Mouse (Mus musculus) bone marrow, adult 2 months (tissue): ENCODE measurements around the gene Olfr1054. TPM values are rescaled to one million over a fixed set of nuclear protein-coding genes. Genes with fewer than 3 reads are reported as not detected.
"Not testable (repeated sequence)": the region's sequence is repeated elsewhere in the genome, so short reads cannot be mapped to it uniquely, and the experiment has no call there.

ENCODE experiments used
- H3K27ac ChIP-seq: fragments of 200-500 bp; 2 replicates; pipeline ENCODE4 v1.5.1; 2012; ENCODE audit warnings: low read depth, mild to moderate bottlenecking, control low read depth, inconsistent platforms, low read length; ENCODE audit not compliant: control insufficient read depth, poor library complexity, insufficient read depth
- H3K4me1 ChIP-seq: fragments of 200-500 bp; 2 replicates; pipeline ENCODE4 v1.6.1; 2011; ENCODE audit warnings: low read length; ENCODE audit not compliant: control insufficient read depth, insufficient read depth
- H3K4me3 ChIP-seq: fragments of 200-500 bp; replicated peaks from 2 replicates; pipeline ENCODE3; 2011; ENCODE audit warnings: mild to moderate bottlenecking, low read depth, low read length, control low read depth; ENCODE audit not compliant: control insufficient read depth
- CTCF ChIP-seq: fragments of 200-500 bp; IDR thresholded peaks from 2 replicates; pipeline ENCODE4 v1.5.1; 2011; ENCODE audit warnings: low read length, control low read depth; ENCODE audit not compliant: control insufficient read depth, insufficient read depth
- POLR2A ChIP-seq: fragments of 200-500 bp; IDR thresholded peaks from 2 replicates; pipeline ENCODE4 v1.6.1; 2011; ENCODE audit warnings: low read depth, mild to moderate bottlenecking, control low read depth, low read length, borderline replicate concordance; ENCODE audit not compliant: control insufficient read depth
- WGBS: fragments of 180-500 bp; shearing (Covaris S2); methylation state at CpG from one replicate; pipeline ENCODE4 v1.1.7; 2018; 5-methylcytosine and 5-hydroxymethylcytosine counted together
- polyA plus RNA-seq: library from polyadenylated mRNA; stranded (reverse); fragments of >200 nt; gene quantifications from 2 replicates; pipeline ENCODE4 v1.2.4, GENCODE M21; 2011; ENCODE audit warnings: low replicate concordance; ENCODE audit not compliant: missing spikeins, insufficient read depth, insufficient read length

The Olfr1054 gene
- polyA plus RNA-seq: not detected in 2 replicates

DNA sequence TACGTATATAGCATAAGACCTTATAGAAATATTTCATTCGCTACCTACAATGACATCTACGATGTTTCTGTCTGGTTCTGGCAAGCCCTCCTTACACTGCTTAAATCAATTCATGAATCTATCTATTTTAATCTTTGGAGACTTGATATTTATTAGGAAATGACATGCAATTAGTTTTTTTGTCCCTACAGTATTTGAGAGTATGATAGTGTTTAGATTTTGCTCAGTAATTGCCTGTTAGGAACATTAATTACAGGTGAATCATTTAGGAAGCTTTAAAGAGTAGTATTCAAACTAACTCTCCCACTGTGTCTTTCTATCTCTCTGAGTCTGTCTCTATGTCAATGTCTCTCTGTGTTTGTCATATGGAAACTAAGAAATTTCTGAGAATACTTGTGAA is at the start of gene Olfr1054:
Olfr1054 (minus strand) TSS at position 101 of the 400 bp plus-strand sequence.
- Histone ChIP-seq H3K4me3 (no peak within 1 kb of the TSS), H3K27ac (no peak within 1 kb of the TSS), H3K4me1 (no peaks in the 10 kb centered on the region)
- TF ChIP-seq CTCF: no peak
- no peak for TF ChIP-seq POLR2A
- 80% methylated on average over 3 of the region's 3 CpGs for WGBS

GRCm38 (mm10) chr2:86378293-86378692 is 43.1 kb upstream of the Olfr1054 start, which contains the start of gene Olfr1057:
Olfr1057 (minus strand) TSS chr2:86378393.
- H3K4me3 ChIP-seq: no peak within 1 kb of the TSS
- H3K4me1 ChIP-seq: no peaks in the 10 kb centered on the region
- TF ChIP-seq CTCF (no peak), POLR2A (no peak)
- no peak within 1 kb of the TSS for H3K27ac ChIP-seq

GRCm38 (mm10) chr2:86366342-86366741 is 31.1 kb upstream of the Olfr1054 start:
- H3K4me1 ChIP-seq, H3K4me3 ChIP-seq, H3K27ac ChIP-seq: not testable (repeated sequence)
- no CpG with 5 or more reads among the region's 6 CpGs for WGBS

DNA sequence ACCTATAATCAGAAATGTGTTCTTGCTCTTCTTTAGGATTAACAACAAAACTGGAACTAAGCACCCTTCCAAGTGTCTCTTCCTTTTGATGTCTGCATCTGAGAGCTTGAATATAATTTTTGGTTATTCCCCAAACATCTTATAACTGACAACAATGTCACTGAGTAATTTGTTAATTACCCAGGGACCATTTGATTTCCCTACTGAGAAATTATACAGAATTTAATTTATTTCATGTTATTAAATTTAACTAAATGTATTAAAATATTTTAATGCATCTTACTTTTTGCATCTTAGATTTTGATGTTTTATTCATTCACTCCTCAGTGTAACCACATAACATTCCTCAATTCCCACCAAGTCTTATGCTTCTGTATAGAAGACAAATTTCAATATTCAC is 27.1 kb upstream of the Olfr1054 start, which contains the start of gene Olfr1056:
Olfr1056 (minus strand) TSS at position 101 of the 400 bp plus-strand sequence.
- no peak within 1 kb of the TSS for H3K4me3 ChIP-seq
- H3K27ac ChIP-seq: no peak within 1 kb of the TSS
- no peak for TF ChIP-seq CTCF
- no peak for TF ChIP-seq POLR2A
- H3K4me1 ChIP-seq: no peaks in the 10 kb centered on the region

GRCm38 (mm10) chr2:86351751-86352150 is 16.5 kb upstream of the Olfr1054 start:
- not testable (repeated sequence) for H3K4me3 ChIP-seq, H3K4me1 ChIP-seq, H3K27ac ChIP-seq
- WGBS: 61% methylated on average over 1 of the region's 1 CpGs

GRCm38 (mm10) chr2:86350184-86350583 is 15.0 kb upstream of the Olfr1054 start, which contains the start of gene Olfr1055:
Olfr1055 (minus strand) TSS chr2:86350284.
- Histone ChIP-seq H3K4me3 (no peak within 1 kb of the TSS), H3K4me1 (no peaks in the 10 kb centered on the region), H3K27ac (no peak within 1 kb of the TSS)
- WGBS: 85% methylated on average over 5 of the region's 5 CpGs
- TF ChIP-seq CTCF (no peak), POLR2A (no peak)

- Histone ChIP-seq H3K4me3 (no peak within 1 kb of the TSS), H3K4me1 (no peaks in the 10 kb centered on the region), H3K27ac (no peak within 1 kb of the TSS)
- TF ChIP-seq CTCF (no peak), POLR2A (no peak)
- 57% methylated on average over 3 of the region's 3 CpGs for WGBS
Measured at GRCm38 (mm10) chr2:86315184-86315583, 20.0 kb downstream of the Olfr1054 start, which contains the start of gene Olfr1053. Olfr1053 (minus strand) TSS chr2:86315284.

GRCm38 (mm10) chr2:86292155-86292554 is 43.1 kb downstream of the Olfr1054 start, which contains the start of gene Olfr1052:
Olfr1052 (plus strand) TSS chr2:86292455.
- no peak for TF ChIP-seq POLR2A
- no peak for TF ChIP-seq CTCF
- Histone ChIP-seq H3K4me3 (no peak within 1 kb of the TSS), H3K27ac (no peak within 1 kb of the TSS), H3K4me1 (no peaks in the 10 kb centered on the region)

Other genes starting within 250 kb of the Olfr1054 start
- gene Olfr1037, start 248.0 kb downstream of the Olfr1054 start, polyA plus RNA-seq: not detected in 2 replicates
- not detected in 2 replicates for gene Olfr1039, start 199.5 kb downstream of the Olfr1054 start, polyA plus RNA-seq
- not detected in 2 replicates for gene Olfr1040, start 188.7 kb downstream of the Olfr1054 start, polyA plus RNA-seq
- gene Olfr1042, start 173.6 kb downstream of the Olfr1054 start, polyA plus RNA-seq: not detected in 2 replicates
- gene Olfr1043, start 167.9 kb downstream of the Olfr1054 start, polyA plus RNA-seq: not detected in 2 replicates
- gene Olfr1044, start 157.6 kb downstream of the Olfr1054 start, polyA plus RNA-seq: not detected in 2 replicates
- not detected in 2 replicates for gene Olfr52, start 149.8 kb downstream of the Olfr1054 start, polyA plus RNA-seq
- not detected in 2 replicates for gene Olfr1045, start 132.4 kb downstream of the Olfr1054 start, polyA plus RNA-seq
- gene Olfr1046, start 116.1 kb downstream of the Olfr1054 start, polyA plus RNA-seq: not detected in 2 replicates
- gene Olfr1047, start 104.0 kb downstream of the Olfr1054 start, polyA plus RNA-seq: not detected in 2 replicates
- gene Olfr1048, start 95.1 kb downstream of the Olfr1054 start, polyA plus RNA-seq: not detected in 2 replicates
- gene Olfr1049, start 77.1 kb downstream of the Olfr1054 start, polyA plus RNA-seq: not detected in 2 replicates
- not detected in 2 replicates for gene Olfr1051, start 56.3 kb downstream of the Olfr1054 start, polyA plus RNA-seq
- gene Olfr1052, start 43.0 kb downstream of the Olfr1054 start, polyA plus RNA-seq: not detected in 2 replicates
- gene Olfr1053, start 20.1 kb downstream of the Olfr1054 start, polyA plus RNA-seq: not detected in 2 replicates
- gene Olfr1055, start 14.9 kb upstream of the Olfr1054 start, polyA plus RNA-seq: not detected in 2 replicates
- not detected in 2 replicates for gene Olfr1056, start 27.0 kb upstream of the Olfr1054 start, polyA plus RNA-seq
- not detected in 2 replicates for gene Olfr1057, start 43.0 kb upstream of the Olfr1054 start, polyA plus RNA-seq
- not detected in 2 replicates for gene Olfr1058, start 53.1 kb upstream of the Olfr1054 start, polyA plus RNA-seq
- gene Olfr1061, start 78.6 kb upstream of the Olfr1054 start, polyA plus RNA-seq: not detected in 2 replicates
- gene Olfr1062, start 91.3 kb upstream of the Olfr1054 start, polyA plus RNA-seq: 0.45 and 0.97 TPM in 2 replicates
- not detected in 2 replicates for gene Olfr1065, start 115.2 kb upstream of the Olfr1054 start, polyA plus RNA-seq
- not detected in 2 replicates for gene Olfr1066, start 120.8 kb upstream of the Olfr1054 start, polyA plus RNA-seq
- gene Olfr228, start 152.0 kb upstream of the Olfr1054 start, polyA plus RNA-seq: not detected in 2 replicates
- gene Olfr1076, start 173.0 kb upstream of the Olfr1054 start, polyA plus RNA-seq: not detected in 2 replicates
- not detected in 2 replicates for gene Olfr1079, start 207.0 kb upstream of the Olfr1054 start, polyA plus RNA-seq
- gene Olfr1080, start 222.8 kb upstream of the Olfr1054 start, polyA plus RNA-seq: not detected in 2 replicates